Mouse (Mus musculus) spleen, adult 2 months (tissue): ENCODE results near the gene Scn2b.

Experiments used
- CTCF ChIP-seq: fragments of 200-500 bp; IDR thresholded peaks from 2 replicates; pipeline ENCODE4 v1.5.1; 2011; ENCODE audit warnings: mild to moderate bottlenecking, inconsistent platforms; ENCODE audit not compliant: insufficient read depth, insufficient read length, insufficient replicate concordance; ENCODE audit errors: extremely low read depth
- POLR2A ChIP-seq: fragments of 200-500 bp; IDR thresholded peaks from 2 replicates; pipeline ENCODE4 v1.6.1; 2011; ENCODE audit warnings: low read depth, low read length, inconsistent platforms

DNA sequence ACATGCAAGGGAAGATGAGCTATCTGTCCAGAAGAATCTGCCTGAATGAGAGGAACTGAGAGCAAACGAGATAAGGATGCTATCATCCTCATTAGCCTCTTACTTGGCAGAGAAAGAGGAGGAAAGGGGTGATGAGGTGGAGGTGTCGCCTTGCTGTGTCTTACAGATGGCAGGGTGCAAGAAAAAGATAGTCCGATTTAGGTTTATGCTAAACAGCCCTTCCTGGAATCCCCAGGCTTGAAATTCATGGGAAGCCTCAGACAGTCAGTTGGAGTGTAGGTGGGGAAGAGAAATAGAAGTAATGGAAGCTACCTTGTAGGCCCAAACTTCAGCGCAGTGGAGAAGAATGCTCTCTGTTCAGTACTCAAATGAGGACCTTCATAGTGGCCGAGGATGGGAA, 50.3 kb downstream of the Scn2b start:
- TF ChIP-seq CTCF = no peak
- no peak for TF ChIP-seq POLR2A
